ENCODE assay signal across 7 mouse cellular contexts in the genomic region with DNA sequence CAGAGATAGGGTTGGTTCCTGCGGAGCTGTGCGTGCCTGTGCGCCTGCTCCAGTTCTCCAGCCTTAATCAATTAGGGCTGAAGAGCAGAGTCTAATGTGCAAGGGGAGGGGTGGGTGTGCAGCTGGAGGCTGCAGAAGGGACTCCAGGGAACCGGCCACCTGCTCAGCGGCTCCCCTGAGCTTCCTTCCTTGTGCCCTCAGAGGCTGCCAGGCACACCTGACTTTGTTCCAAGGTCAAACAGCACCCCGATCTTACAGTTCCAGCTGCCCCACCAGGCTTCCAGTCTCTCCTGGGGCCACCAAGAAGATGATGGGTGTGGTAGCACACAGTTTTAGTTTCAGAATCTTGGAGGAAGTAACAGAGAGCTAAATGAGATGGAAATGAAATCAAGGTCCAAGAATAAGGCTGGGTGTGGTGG. TPM values are rescaled to one million over a fixed set of nuclear protein-coding genes. Genes with fewer than 3 reads are reported as not detected.
DNase-seq lines count a peak whose midpoint lies in the region; ATAC-seq and TF ChIP-seq lines count a peak whose summit lies in the region.

No protein-coding gene starts in this region.

- no peaks in the 10 kb centered on the region for H3K9me3 ChIP-seq in E14TG2a.4 (ENCODE audit: low read length)
- H3K9me3 ChIP-seq in heart, embryonic 13.5 days: no peaks in the 10 kb centered on the region
- H3K9me3 ChIP-seq in megakaryocyte, embryonic 14.5 days: no peaks in the 10 kb centered on the region

- no peak overlapping the region for H3K27ac ChIP-seq in heart, embryonic 13.5 days (replicated peaks)

- DNase-seq in Muller cell, postnatal 12 days (ENCODE audit: inconsistent ontology term): peak; percentile 23
- DNase-seq in c-Kit-positive CD71-positive TER-119-positive erythroid progenitor cells, embryonic 14.5 days (ENCODE audit: low spot score): no peak
- no peak for DNase-seq in layer of hippocampus, postnatal 10 days (ENCODE audit: low spot score in 2 of 2)
- DNase-seq in adrenal gland, adult 18-20 months (ENCODE audit: low spot score in 2 of 2): no peak

- TF ChIP-seq CTCF in E14TG2a.4 (conservative IDR thresholded peaks at IDR 0.05; ENCODE audit: low read length): no peak

- peak overlapping the region; percentile 43 for H3K4me3 ChIP-seq in E14TG2a.4 (replicated peaks; ENCODE audit: low read length)
- peak overlapping the region; percentile 20 for H3K4me3 ChIP-seq in heart, embryonic 13.5 days
- peak overlapping the region; percentile 11 for H3K4me3 ChIP-seq in megakaryocyte, embryonic 14.5 days (replicated peaks)

- peaks cover 65% of the 10 kb centered on the region for H3K4me1 ChIP-seq in E14TG2a.4 (replicated peaks; ENCODE audit: low read depth, low read length)
- peaks cover 19% of the 10 kb centered on the region for H3K4me1 ChIP-seq in heart, embryonic 13.5 days
- peaks cover 12% of the 10 kb centered on the region for H3K4me1 ChIP-seq in megakaryocyte, embryonic 14.5 days

- no peaks in the 10 kb centered on the region for H3K36me3 ChIP-seq in E14TG2a.4 (ENCODE audit: insufficient read depth, low read length)
- no peaks in the 10 kb centered on the region for H3K36me3 ChIP-seq in heart, embryonic 13.5 days
- H3K36me3 ChIP-seq in megakaryocyte, embryonic 14.5 days (replicated peaks; ENCODE audit: low read length): no peaks in the 10 kb centered on the region

- H3K27me3 ChIP-seq in E14TG2a.4 (ENCODE audit: insufficient read depth, low read length): no peaks in the 10 kb centered on the region
- peaks cover 10% of the 10 kb centered on the region; the same call in 1 of the 2 replicates for H3K27me3 ChIP-seq in heart, embryonic 13.5 days (replicated peaks)
- H3K27me3 ChIP-seq in megakaryocyte, embryonic 14.5 days (replicated peaks): peaks cover 62% of the 10 kb centered on the region

- ATAC-seq in heart, embryonic 13.5 days (ENCODE audit: extremely low read depth, insufficient number of reproducible peaks, low FRiP score, low TSS enrichment): no peak

- peak overlapping the region; percentile 57 for H3K4me2 ChIP-seq in heart, embryonic 13.5 days

- H3K9ac ChIP-seq in heart, embryonic 13.5 days: peak overlapping the region; percentile 54

- WGBS in heart, embryonic 13.5 days: 13% methylated on average over 6 of the region's 6 CpGs

RNA-seq across cellular contexts. Expression of gene Tent5b, which starts 39.5 kb away (rescaled TPM):
- 0.36 and 0.69 TPM in 2 replicates for polyA plus RNA-seq in heart, embryonic 13.5 days (2015; fragmentation: Nextera tagmentation; extraction: Ambion mirVana)
- 0.97 TPM in 1 of 2 replicates, not detected in the other for polyA plus RNA-seq in megakaryocyte, embryonic 14.5 days (2012; ENCODE audit: insufficient read depth, low replicate concordance)
- under 1 TPM in 1 of 2 experiments, not detected in 1; 0.21 TPM for total RNA-seq in layer of hippocampus, postnatal 10 days (2021)
- 1 to 10 TPM; 2.0 to 4.6 TPM for total RNA-seq in adrenal gland, adult 18-20 months (2021)

RNA-seq across cellular contexts. Expression of gene Trnp1, which starts 58.0 kb away (rescaled TPM):
- 0.76 and 0.78 TPM in 2 replicates for polyA plus RNA-seq in heart, embryonic 13.5 days (2015; fragmentation: Nextera tagmentation; extraction: Ambion mirVana)
- polyA plus RNA-seq in megakaryocyte, embryonic 14.5 days (2012; ENCODE audit: insufficient read depth, low replicate concordance): 0.22 and 2.8 TPM in 2 replicates
- total RNA-seq in layer of hippocampus, postnatal 10 days (2021): 100 to 1,000 TPM; 129 to 130 TPM
- 1 to 10 TPM; 4.4 to 5.3 TPM for total RNA-seq in adrenal gland, adult 18-20 months (2021)

Comparison
In these comparisons a context has a peak if more than half of its experiments do, and no peak if none do; other contexts are left out.
1. RNA of gene Trnp1, which starts 58.0 kb away (total RNA-seq): 129 to 130 TPM in layer of hippocampus, postnatal 10 days; 4.4 to 5.3 TPM in adrenal gland, adult 18-20 months; every median in the first group is over 10 times any median in the second.
2. Peak in every context shown above with its lines, with median percentiles within 50 percentile points of each other: H3K4me3 ChIP-seq.